Mouse (Mus musculus) layer of hippocampus, adult 11-12 months (tissue): Measurements from ENCODE around the gene Rhou.

Experiments
- DNase-seq: peaks from one replicate; pipeline ENCODE4 v3.0.0; 2022; ENCODE audit warnings: low spot score

Gene Rhou

GRCm38 (mm10) chr8:123696167-123696566 lies 42.4 kb downstream of the Rhou start:
- no peak for DNase-seq

- no peak for DNase-seq
Measured at GRCm38 (mm10) chr8:123697329-123697728, 43.6 kb downstream of the Rhou start.

GRCm38 (mm10) chr8:123700399-123701070 lies 46.8 kb downstream of the Rhou start:
- no peak for DNase-seq

GRCm38 (mm10) chr8:123701952-123702587 lies 48.3 kb downstream of the Rhou start:
- no peak for DNase-seq

- no peak for DNase-seq
Measured at GRCm38 (mm10) chr8:123705376-123705775, 51.6 kb downstream of the Rhou start.

- no peak for DNase-seq
Measured at GRCm38 (mm10) chr8:123707137-123707536, 53.4 kb downstream of the Rhou start.

- DNase-seq, result no peak
Measured at GRCm38 (mm10) chr8:123708729-123709128, 55.0 kb downstream of the Rhou start.

- no peak for DNase-seq
Measured at GRCm38 (mm10) chr8:123710335-123710734, 56.6 kb downstream of the Rhou start.
